Comparison of ENCODE assay signal across 8 mouse cellular contexts in genomic region chr17:26466741-26467150, GRCm38 (mm10). TPM values are rescaled to one million over a fixed set of nuclear protein-coding genes. Genes with fewer than 3 reads are reported as not detected.
A peak's percentile ranks its signal among the peaks of the same experiment; 100 is the strongest.
DNase-seq lines count a peak whose midpoint lies in the region; ATAC-seq and TF ChIP-seq lines count a peak whose summit lies in the region.

No protein-coding gene starts in this region.

- 0 out of 2 replicates have a peak overlapping the region, but pooled peaks have one; percentile 28 for H3K4me2 ChIP-seq in limb, embryonic 14.5 days (replicated peaks; ENCODE audit: low read depth, low read length, severe bottlenecking)
- H3K4me2 ChIP-seq in stomach, embryonic 15.5 days: peak overlapping the region; percentile 22

- H3K27me3 ChIP-seq in heart, adult 2 months (ENCODE audit: control insufficient read depth, insufficient read depth, low read length): no peaks in the 10 kb centered on the region
- H3K27me3 ChIP-seq in limb, embryonic 14.5 days (ENCODE audit: control insufficient read depth, insufficient read depth, low read length): no peaks in the 10 kb centered on the region
- H3K27me3 ChIP-seq in stomach, embryonic 15.5 days (replicated peaks): no peaks in the 10 kb centered on the region

- no peaks in the 10 kb centered on the region for H3K79me2 ChIP-seq in heart, adult 2 months (replicated peaks; ENCODE audit: control insufficient read depth, insufficient read depth, low read length)

- peak; percentile 88 for TF ChIP-seq EP300 in heart, adult 2 months (IDR thresholded peaks at IDR 0.05; ENCODE audit: insufficient read depth, low read depth, low read length)

- peak; percentile 77 for TF ChIP-seq CTCF in heart, adult 2 months (IDR thresholded peaks at IDR 0.05)

- DNase-seq in urinary bladder, adult 18-20 months (ENCODE audit: low spot score in 2 of 2): peak; percentile 50 to 64
- no peak for DNase-seq in urinary bladder, postnatal 10 days (ENCODE audit: low spot score)
- peak; percentile 65 for DNase-seq in embryo, embryonic 11.5 days (ENCODE audit: low read depth, low spot score)
- DNase-seq in heart, adult 2 months: peak; percentile 82 to 89
- peak; percentile 86 for DNase-seq in kidney, adult 9 months
- peak; percentile 85 for DNase-seq in limb, embryonic 14.5 days (ENCODE audit: low spot score)
- peak; percentile 63 to 79 for DNase-seq in natural killer cell, adult 2 months (ENCODE audit: low spot score in 2 of 2)

- H3K27ac ChIP-seq in heart, adult 2 months: peak overlapping the region; percentile 87
- H3K27ac ChIP-seq in limb, embryonic 14.5 days (replicated peaks; ENCODE audit: low read depth, low read length): no peak overlapping the region
- H3K27ac ChIP-seq in stomach, embryonic 15.5 days: 0 out of 2 replicates have a peak overlapping the region, but pooled peaks have one; percentile 9

- H3K4me1 ChIP-seq in heart, adult 2 months (ENCODE audit: control insufficient read depth, insufficient read depth, low read length): peaks cover 19% of the 10 kb centered on the region
- H3K4me1 ChIP-seq in limb, embryonic 14.5 days (ENCODE audit: control insufficient read depth, insufficient read depth, low read length): 0 out of 2 replicates have a peak, but pooled peaks cover 2% of the 10 kb centered on the region
- H3K4me1 ChIP-seq in stomach, embryonic 15.5 days: 0 out of 2 replicates have a peak, but pooled peaks cover 3% of the 10 kb centered on the region

- intact Hi-C loops in heart, adult 2 months (cut with DNase I): loop anchor here (1.0 kb wide), 3 partner anchors 42 to 172 kb away; no protein-coding TSS in a partner anchor

- no peak overlapping the region for H3K4me3 ChIP-seq in heart, adult 2 months
- H3K4me3 ChIP-seq in limb, embryonic 14.5 days (replicated peaks; ENCODE audit: low read length): no peak overlapping the region
- no peak overlapping the region for H3K4me3 ChIP-seq in stomach, embryonic 15.5 days (replicated peaks)

- WGBS in heart, adult 2 months: 9% methylated on average over 4 of the region's 4 CpGs
- WGBS in limb, embryonic 14.5 days: 4% methylated on average over 4 of the region's 4 CpGs
- 16% methylated on average over 4 of the region's 4 CpGs for WGBS in stomach, embryonic 15.5 days

- H3K9me3 ChIP-seq in limb, embryonic 14.5 days (ENCODE audit: control insufficient read depth, low read length): no peaks in the 10 kb centered on the region
- H3K9me3 ChIP-seq in stomach, embryonic 15.5 days: no peaks in the 10 kb centered on the region

- no peaks in the 10 kb centered on the region for H3K36me3 ChIP-seq in heart, adult 2 months (ENCODE audit: control insufficient read depth, insufficient read depth, low read length)
- no peaks in the 10 kb centered on the region for H3K36me3 ChIP-seq in limb, embryonic 14.5 days (ENCODE audit: control insufficient read depth, insufficient read depth, low read length)
- H3K36me3 ChIP-seq in stomach, embryonic 15.5 days: no peaks in the 10 kb centered on the region

- no peak for TF ChIP-seq POLR2A in heart, adult 2 months (IDR thresholded peaks at IDR 0.05; ENCODE audit: insufficient read depth, low read depth, low read length)
- no peak for TF ChIP-seq POLR2A in limb, embryonic 14.5 days (IDR thresholded peaks at IDR 0.05; ENCODE audit: borderline replicate concordance, extremely low read depth, insufficient read depth, insufficient read length)

- ATAC-seq in limb, embryonic 14.5 days (ENCODE audit: low FRiP score, low read depth): peak; percentile 71
- ATAC-seq in stomach, embryonic 15.5 days (ENCODE audit: insufficient read depth, low FRiP score, low read depth): peak; percentile 48; the same call in 1 of the 2 replicates

- H3K9ac ChIP-seq in heart, adult 2 months (ENCODE audit: low read depth, low read length): peak overlapping the region; percentile 20
- no peak overlapping the region for H3K9ac ChIP-seq in limb, embryonic 14.5 days (ENCODE audit: low read depth, low read length, severe bottlenecking)
- H3K9ac ChIP-seq in stomach, embryonic 15.5 days: no peak overlapping the region

RNA-seq across cellular contexts. Expression of gene Neurl1b, which starts 52.1 kb away (rescaled TPM):
- total RNA-seq in heart, adult 2 months (2021): 1 to 10 TPM; 3.9 to 5.0 TPM
- 4.6 and 4.7 TPM in 2 replicates for polyA plus RNA-seq in heart, adult 2 months (2012; rRNA removed)
- polyA plus RNA-seq in limb, embryonic 14.5 days (2012; rRNA removed): 4.1 and 5.7 TPM in 2 replicates
- 0.68 and 0.85 TPM in 2 replicates for polyA plus RNA-seq in limb, embryonic 14.5 days (2014; fragmentation: Nextera tagmentation; extraction: Ambion mirVana)
- polyA plus RNA-seq in stomach, embryonic 15.5 days (2015; fragmentation: Nextera tagmentation; extraction: Ambion mirVana): 2.5 and 2.6 TPM in 2 replicates
